24 mouse cellular contexts compared by ENCODE assay signal in genomic region chr5:103906173-103906572, GRCm38 (mm10).
"Had no signal": no experiment of that assay in that cellular context is flagged by ENCODE, and none has a peak within 500 bp of the region (broad histone marks: within the 10 kb centered on the region; RNA-seq: fewer than 3 reads in every experiment).

No protein-coding gene starts in this region.

- DNase-seq: gastrocnemius, adult 2 months; gastrocnemius, postnatal 10 days; gastrocnemius, postnatal 25 days; heart, adult 18-20 months; heart, postnatal 10 days; heart, postnatal 4 days; kidney, adult 18-20 months; kidney, adult 8-10 months; kidney, postnatal 10 days; kidney, postnatal 25 days; kidney, postnatal 4 days; layer of hippocampus, postnatal 36 days had no signal

- ATAC-seq: hindbrain, embryonic 16.5 days; inflammation-experienced regulatory T-cells, adult 6 months; intestine, embryonic 15.5 days; intestine, postnatal 0 days had no signal

- H3K9ac ChIP-seq: heart, embryonic 12.5 days; hindbrain, embryonic 12.5 days; hindbrain, embryonic 14.5 days; intestine, embryonic 15.5 days; limb, embryonic 12.5 days had no signal

- H3K4me2 ChIP-seq: heart, embryonic 12.5 days; hindbrain, embryonic 12.5 days; hindbrain, embryonic 14.5 days; intestine, embryonic 15.5 days; limb, embryonic 12.5 days had no signal

- H3K9me3 ChIP-seq: heart, embryonic 10.5 days; heart, embryonic 12.5 days; hindbrain, embryonic 10.5 days; hindbrain, embryonic 12.5 days; intestine, embryonic 15.5 days; limb, embryonic 10.5 days; limb, embryonic 12.5 days had no signal

- H3K4me1 ChIP-seq: intestine, embryonic 15.5 days had no signal

- H3K27ac ChIP-seq: gastrocnemius, adult 2 months; heart, embryonic 10.5 days; hindbrain, embryonic 10.5 days; hindbrain, embryonic 12.5 days; hindbrain, embryonic 14.5 days; intestine, embryonic 15.5 days; layer of hippocampus, adult 2 months; limb, embryonic 10.5 days; limb, embryonic 12.5 days had no signal

- H3K27me3 ChIP-seq: heart, embryonic 12.5 days; hindbrain, embryonic 12.5 days; intestine, embryonic 15.5 days; limb, embryonic 12.5 days had no signal

- H3K36me3 ChIP-seq: heart, embryonic 10.5 days; heart, embryonic 12.5 days; hindbrain, embryonic 10.5 days; hindbrain, embryonic 12.5 days; intestine, embryonic 15.5 days; limb, embryonic 10.5 days; limb, embryonic 12.5 days had no signal

- H3K4me3 ChIP-seq: gastrocnemius, adult 2 months; heart, embryonic 10.5 days; heart, embryonic 12.5 days; hindbrain, embryonic 10.5 days; hindbrain, embryonic 12.5 days; intestine, embryonic 15.5 days; layer of hippocampus, adult 2 months; limb, embryonic 10.5 days; limb, embryonic 12.5 days had no signal
